Mouse (Mus musculus): ENCODE measurements at regions not wholly inside any gene's neighbourhood (a gene's known extent, or its start where the extent isn't known, plus 50 kb on each side); places are given as distances from the start of the nearest gene placed in this dataset.

DNA sequence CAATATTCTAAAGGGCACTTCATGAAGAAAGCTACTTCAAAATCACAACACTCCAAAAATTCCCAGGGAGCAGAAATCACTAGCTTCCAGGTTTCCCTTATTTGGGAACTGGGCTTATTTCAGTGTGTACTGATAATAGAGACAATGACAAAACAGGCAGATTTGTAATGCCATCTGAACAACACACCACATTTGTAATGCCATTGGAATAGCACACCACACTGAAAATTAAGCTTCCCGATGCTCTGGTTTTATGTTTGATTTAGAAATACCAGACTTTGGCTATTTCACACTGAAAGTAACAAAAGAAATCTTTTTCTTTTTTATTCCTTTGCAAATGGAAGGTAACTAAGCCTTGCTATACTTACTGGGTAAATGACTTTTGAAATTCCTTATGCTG, 343.5 kb upstream of the Cdh20 start:
- DNase-seq (ENCODE audit: low spot score in 2 of 2) = no peak

DNA sequence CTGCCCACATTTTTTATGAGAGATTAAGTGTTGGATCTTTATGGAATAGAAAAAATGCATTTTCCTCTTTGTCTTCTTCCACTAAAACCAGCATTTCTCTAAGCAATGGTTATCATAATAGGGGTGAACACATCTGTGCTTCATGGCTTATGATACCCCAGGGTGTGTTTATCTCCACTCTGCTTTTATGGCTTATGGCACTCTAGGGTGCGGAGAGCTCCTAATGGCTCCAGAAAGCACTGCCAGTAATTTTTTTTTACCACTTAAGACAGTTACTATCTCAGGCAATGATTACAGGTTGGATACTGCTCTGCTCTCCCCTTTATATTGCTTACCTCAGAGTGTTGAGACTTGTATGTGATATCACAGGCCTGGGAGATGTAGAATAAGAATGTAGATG, 343.0 kb upstream of the Cdh20 start:
- no peak for DNase-seq (ENCODE audit: low spot score in 2 of 2)

GRCm38 (mm10) chr1:104449678-104450077, 318.7 kb upstream of the Cdh20 start:
- peak in 1 of 2 experiments; percentile 50 for DNase-seq (ENCODE audit: low spot score in 2 of 2)

- DNase-seq (ENCODE audit: low spot score in 2 of 2) = no peak
Observed at GRCm38 (mm10) chr1:104468571-104468970, 299.8 kb upstream of the Cdh20 start.

DNA sequence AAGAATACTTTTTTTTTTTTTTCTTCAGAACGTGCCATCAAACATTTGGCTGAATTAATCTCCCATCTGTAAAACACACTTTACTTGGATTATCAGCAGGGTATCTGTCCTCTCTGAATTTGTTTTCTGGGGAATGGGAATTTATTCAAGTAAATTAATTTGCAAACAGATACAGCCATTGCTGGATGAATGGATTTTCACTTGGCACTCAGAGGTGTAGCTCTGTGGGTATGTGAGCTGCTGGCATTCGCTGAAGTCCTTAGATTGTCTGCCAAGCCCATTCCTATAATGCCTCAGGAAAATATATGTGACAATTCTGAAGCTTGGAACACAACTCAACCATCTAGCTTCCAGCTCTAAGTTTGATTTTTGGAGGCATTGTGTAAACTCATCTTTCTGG, 288.6 kb upstream of the Cdh20 start:
- no peak for DNase-seq (ENCODE audit: low spot score in 2 of 2)
